Mouse (Mus musculus) heart, postnatal 25 days (tissue): ENCODE results near the gene Lrrc43. TPM values are rescaled to one million over a fixed set of nuclear protein-coding genes. Genes with fewer than 3 reads are reported as not detected.
"Not testable (repeated sequence)": the region's sequence is repeated elsewhere in the genome, so short reads cannot be mapped to it uniquely, and the experiment has no call there.

ENCODE experiments used
- DNase-seq: peaks from one replicate; pipeline ENCODE4 v3.0.0; 2022; ENCODE audit warnings: low spot score
- intact Hi-C: fragments of 180-260 bp; cut with DNase I; formaldehyde crosslinking; loops from one replicate; pipeline ENCODE4 v1.15.1; 2025
- microRNA-seq: library from miRNA; unstranded; fragments of <30 nt; microRNA quantifications from one replicate; pipeline ENCODE4 v1.2.0, GENCODE M21; 2022
- total RNA-seq, 2 experiments: library from RNA; stranded (reverse); gene quantifications; 2 replicates each; pipeline ENCODE4 v1.2.3; 2021

Gene Lrrc43
- total RNA-seq, 2 experiments from 2014 or later = not detected

- DNase-seq, intact Hi-C loops: not testable (repeated sequence)
These were observed 22.3 kb downstream of the Lrrc43 start for GRCm38 (mm10) chr5:123511426-123511825.

- DNase-seq = no peak
- intact Hi-C loops = no loop called here
These were observed 23.0 kb downstream of the Lrrc43 start for GRCm38 (mm10) chr5:123512102-123512501.

- intact Hi-C loops = no loop called here
- DNase-seq = no peak
These were observed 25.8 kb downstream of the Lrrc43 start for GRCm38 (mm10) chr5:123514871-123515270.

GRCm38 (mm10) chr5:123520666-123521065 is 31.6 kb downstream of the Lrrc43 start:
- intact Hi-C loops = no loop called here
- no peak for DNase-seq

GRCm38 (mm10) chr5:123521621-123522020 is 32.5 kb downstream of the Lrrc43 start:
- no peak for DNase-seq
- intact Hi-C loops = no loop called here

- intact Hi-C loops = no loop called here
- DNase-seq = no peak
These were observed 33.1 kb downstream of the Lrrc43 start for GRCm38 (mm10) chr5:123522166-123522565.

GRCm38 (mm10) chr5:123523692-123524392 is 34.7 kb downstream of the Lrrc43 start, which contains the start of gene Diablo:
Gene Diablo (minus strand): TSS chr5:123524176.
- DNase-seq = peak; percentile 96
- intact Hi-C loops = no loop called here

GRCm38 (mm10) chr5:123524393-123524750 is 35.3 kb downstream of the Lrrc43 start:
- no peak for DNase-seq
- intact Hi-C loops = no loop called here

- intact Hi-C loops = no loop called here
- no peak for DNase-seq
These were observed 36.2 kb downstream of the Lrrc43 start, which contains the start of gene Gm49027 for GRCm38 (mm10) chr5:123525281-123525680. Gene Gm49027 (minus strand): TSS chr5:123525488.

GRCm38 (mm10) chr5:123525916-123526495 is 36.9 kb downstream of the Lrrc43 start:
- no peak for DNase-seq
- intact Hi-C loops = no loop called here

- intact Hi-C loops = no loop called here
- DNase-seq = no peak
These were observed 39.5 kb downstream of the Lrrc43 start for GRCm38 (mm10) chr5:123528641-123529040.

- DNase-seq = no peak
- intact Hi-C loops = loop anchor here (5.0 kb wide), 1 partner anchor 37 kb away; no protein-coding TSS in a partner anchor
These were observed 41.0 kb downstream of the Lrrc43 start for GRCm38 (mm10) chr5:123530056-123530455.

GRCm38 (mm10) chr5:123533801-123534200 is 44.7 kb downstream of the Lrrc43 start:
- DNase-seq = no peak
- intact Hi-C loops = loop anchor here (5.0 kb wide), 1 partner anchor 34 kb away; no protein-coding TSS in a partner anchor

- DNase-seq = no peak
- intact Hi-C loops = no loop called here
These were observed 66.6 kb downstream of the Lrrc43 start for GRCm38 (mm10) chr5:123555693-123556092.

GRCm38 (mm10) chr5:123556451-123556850 is 67.3 kb downstream of the Lrrc43 start:
- no peak for DNase-seq
- intact Hi-C loops = no loop called here

Small RNAs within 50 kb of the gene (microRNA-seq; reads per million reads assigned to microRNA genes)
- gene Mir7647 = 4.4 reads per million, percentile 10 among the genes with 10 or more reads in this experiment

Other genes with a start within 250 kb of the Lrrc43 start
- under 1 TPM; 0.81 to 0.98 TPM for gene Wdr66, start 237.2 kb upstream of the Lrrc43 start, total RNA-seq
- 1 to 10 TPM; 8.6 to 9.5 TPM for gene Bcl7a, start 145.5 kb upstream of the Lrrc43 start, total RNA-seq
- gene Mlxip, start 94.5 kb upstream of the Lrrc43 start, total RNA-seq = 10 to 100 TPM; 23.0 to 25.7 TPM
- not detected for gene Il31, start 184 bp downstream of the Lrrc43 start, total RNA-seq
- gene B3gnt4, start 21.2 kb downstream of the Lrrc43 start, total RNA-seq = not detected
- 10 to 100 TPM; 64.4 to 71.1 TPM for gene Diablo, start 34.9 kb downstream of the Lrrc43 start, total RNA-seq
- gene Gm49027, start 36.2 kb downstream of the Lrrc43 start, total RNA-seq = not detected
- gene Vps33a, start 83.7 kb downstream of the Lrrc43 start, total RNA-seq = 10 to 100 TPM; 24.8 to 34.0 TPM
- 100 to 1,000 TPM; 135 to 152 TPM for gene Clip1, start 195.3 kb downstream of the Lrrc43 start, total RNA-seq
- gene Zcchc8, start 231.8 kb downstream of the Lrrc43 start, total RNA-seq = 10 to 100 TPM; 23.2 to 25.1 TPM